Mouse (Mus musculus) MEL (cell line): ENCODE results near the gene Lcorl. TPM values are rescaled to one million over a fixed set of nuclear protein-coding genes. Genes with fewer than 3 reads are reported as not detected.
A peak's percentile ranks its signal among the peaks of the same experiment; 100 is the strongest.

Source experiments
- DNase-seq: peaks from one replicate; pipeline ENCODE4 v3.0.0; 2011; ENCODE audit warnings: low read depth, low spot score
- H3K27ac ChIP-seq: 2 replicates; pipeline ENCODE4 v1.5.1; 2012; ENCODE audit warnings: low read depth, mild to moderate bottlenecking, control low read depth, low read length, moderate library complexity; ENCODE audit not compliant: control insufficient read depth
- H3K27me3 ChIP-seq, 2 experiments: fragments of 150-350 bp in 1 of 2; sonication (generic) in 1 of 2; 2 replicates each; pipeline ENCODE4 v1.6.1; 2012; ENCODE audit warnings: low read length in 2 of 2, mild to moderate bottlenecking in 2 of 2, improper control_type of control experiment in 1 of 2, moderate library complexity in 1 of 2; ENCODE audit not compliant: insufficient read depth in 2 of 2, control insufficient read depth in 1 of 2
- H3K36me3 ChIP-seq, 2 experiments: 2 replicates each; pipeline ENCODE4 v1.6.1; 2012 to 2014; ENCODE audit warnings: low read length in 2 of 2, improper control_type of control experiment in 1 of 2, inconsistent platforms in 1 of 2, mild to moderate bottlenecking in 1 of 2; ENCODE audit not compliant: insufficient read depth in 2 of 2, control insufficient read depth in 1 of 2
- H3K4me1 ChIP-seq, 2 experiments: fragments of 150-350 bp in 1 of 2; sonication (generic) in 1 of 2; 2 replicates each; pipeline ENCODE4 v1.6.1; 2012; ENCODE audit warnings: low read length in 2 of 2, improper control_type of control experiment in 1 of 2, mild to moderate bottlenecking in 1 of 2; ENCODE audit not compliant: insufficient read depth in 2 of 2, control insufficient read depth in 1 of 2
- H3K4me3 ChIP-seq, 2 experiments: fragments of 150-350 bp in 1 of 2; sonication (generic) in 1 of 2; 2 replicates each; pipeline ENCODE4 v1.5.1; 2012; ENCODE audit warnings: low read depth in 2 of 2, low read length in 2 of 2, mild to moderate bottlenecking in 2 of 2, moderate library complexity in 2 of 2, control low read depth in 1 of 2, improper control_type of control experiment in 1 of 2; ENCODE audit not compliant: control insufficient read depth in 1 of 2, insufficient read depth in 1 of 2
- H3K79me2 ChIP-seq: 2 replicates; pipeline ENCODE4 v1.6.1; 2012; ENCODE audit warnings: mild to moderate bottlenecking, low read length, moderate library complexity; ENCODE audit not compliant: control insufficient read depth, poor library complexity, insufficient read depth
- H3K9ac ChIP-seq: 2 replicates; pipeline ENCODE4 v1.6.1; 2012; ENCODE audit warnings: low read depth, mild to moderate bottlenecking, control low read depth, low read length, moderate library complexity; ENCODE audit not compliant: control insufficient read depth, poor library complexity, severe bottlenecking
- H3K9me3 ChIP-seq: fragments of 150-350 bp; sonication (generic); replicated peaks from 2 replicates; pipeline ENCODE4 v1.6.1; 2012; ENCODE audit warnings: mild to moderate bottlenecking, low read length, improper control_type of control experiment, moderate library complexity; ENCODE audit not compliant: insufficient read depth
- CHD2 ChIP-seq: IDR thresholded peaks from 2 replicates; pipeline ENCODE4 v1.6.1; 2011; ENCODE audit warnings: low read length, improper control_type of control experiment
- ELF1 ChIP-seq: IDR thresholded peaks from 2 replicates; pipeline ENCODE4 v1.6.1; 2014; ENCODE audit warnings: low read depth, mild to moderate bottlenecking, inconsistent platforms, low read length, improper control_type of control experiment, moderate library complexity
- EP300 ChIP-seq, 2 experiments: IDR thresholded peaks; 2 replicates each; pipeline ENCODE4 v1.6.1; 2011; ENCODE audit warnings: improper control_type of control experiment in 2 of 2, low read length in 2 of 2, low read depth in 1 of 2, mild to moderate bottlenecking in 1 of 2
- GABPA ChIP-seq: IDR thresholded peaks from 2 replicates; pipeline ENCODE4 v1.6.1; 2012; ENCODE audit warnings: low read depth, mild to moderate bottlenecking, inconsistent platforms, low read length, improper control_type of control experiment, moderate library complexity
- GATA1 ChIP-seq: IDR thresholded peaks from 2 replicates; pipeline ENCODE4 v1.6.1; 2011; ENCODE audit warnings: low read depth, low read length, improper control_type of control experiment
- JUND ChIP-seq: IDR thresholded peaks from 2 replicates; pipeline ENCODE4 v1.6.1; 2011; ENCODE audit warnings: low read depth, mild to moderate bottlenecking, improper control_type of control experiment, low read length
- MAFK ChIP-seq: IDR thresholded peaks from 2 replicates; pipeline ENCODE4 v1.6.1; 2011; ENCODE audit warnings: low read depth, mild to moderate bottlenecking, low read length, improper control_type of control experiment, borderline replicate concordance
- MXI1 ChIP-seq: IDR thresholded peaks from 2 replicates; pipeline ENCODE4 v1.6.1; 2011; ENCODE audit warnings: mild to moderate bottlenecking, low read depth, low read length, improper control_type of control experiment
- MYC ChIP-seq: IDR thresholded peaks from 2 replicates; pipeline ENCODE4 v1.6.1; 2011; ENCODE audit warnings: low read depth, mild to moderate bottlenecking, low read length, improper control_type of control experiment, moderate library complexity
- POLR2A ChIP-seq, 2 experiments: IDR thresholded peaks; 2 replicates each; pipeline ENCODE4 v1.6.1; 2011 to 2012; ENCODE audit warnings: low read length in 2 of 2, mild to moderate bottlenecking in 2 of 2, control low read depth in 1 of 2, improper control_type of control experiment in 1 of 2, low read depth in 1 of 2, moderate library complexity in 1 of 2; ENCODE audit not compliant: control insufficient read depth in 1 of 2, insufficient read depth in 1 of 2, poor library complexity in 1 of 2
- TAL1 ChIP-seq: IDR thresholded peaks from 2 replicates; pipeline ENCODE4 v1.6.1; 2012; ENCODE audit warnings: mild to moderate bottlenecking, inconsistent platforms, low read length, moderate library complexity, mixed read lengths
- TCF12 ChIP-seq: IDR thresholded peaks from 2 replicates; pipeline ENCODE4 v1.6.1; 2014; ENCODE audit warnings: low read depth, mild to moderate bottlenecking, inconsistent platforms, low read length, improper control_type of control experiment, moderate library complexity
- USF1 ChIP-seq: IDR thresholded peaks from 2 replicates; pipeline ENCODE4 v1.6.1; 2014; ENCODE audit warnings: low read depth, mild to moderate bottlenecking, inconsistent platforms, low read length, improper control_type of control experiment, moderate library complexity
- USF2 ChIP-seq, 2 experiments: IDR thresholded peaks; 2 replicates each; pipeline ENCODE4 v1.6.1; 2011 to 2012; ENCODE audit warnings: improper control_type of control experiment in 2 of 2, low read length in 2 of 2, borderline replicate concordance in 1 of 2, inconsistent platforms in 1 of 2, low read depth in 1 of 2, mild to moderate bottlenecking in 1 of 2; ENCODE audit not compliant: insufficient read depth in 1 of 2
- ZC3H11A ChIP-seq: IDR thresholded peaks from 2 replicates; pipeline ENCODE4 v1.6.1; 2012; ENCODE audit warnings: low read depth, mild to moderate bottlenecking, inconsistent platforms, low read length, improper control_type of control experiment
- ZKSCAN1 ChIP-seq: IDR thresholded peaks from 2 replicates; pipeline ENCODE4 v1.6.1; 2012; ENCODE audit warnings: low read depth, mild to moderate bottlenecking, inconsistent platforms, low read length, improper control_type of control experiment, moderate library complexity
- polyA plus RNA-seq, 2 experiments: library from polyadenylated mRNA; stranded (reverse) in 1 of 2; unstranded in 1 of 2; fragments of >175 nt in 1 of 2; fragments of >200 nt in 1 of 2; gene quantifications; 2 replicates each; pipeline versions ENCODE4 v1.2.1 to v1.2.4; 2012; ENCODE audit warnings: low replicate concordance in 2 of 2, low read depth in 1 of 2; ENCODE audit not compliant: insufficient read length in 2 of 2, insufficient read depth in 1 of 2, missing spikeins in 1 of 2
- total RNA-seq: library from RNA; depleted of rRNA; stranded (reverse); fragments of 300-350 nt; gene quantifications from 2 replicates; pipeline ENCODE4 v1.2.3, GENCODE M21; 2012

Gene Lcorl
- total and polyA plus RNA-seq, 3 experiments = 10.1 to 10.6 TPM; not detected in 1

DNA sequence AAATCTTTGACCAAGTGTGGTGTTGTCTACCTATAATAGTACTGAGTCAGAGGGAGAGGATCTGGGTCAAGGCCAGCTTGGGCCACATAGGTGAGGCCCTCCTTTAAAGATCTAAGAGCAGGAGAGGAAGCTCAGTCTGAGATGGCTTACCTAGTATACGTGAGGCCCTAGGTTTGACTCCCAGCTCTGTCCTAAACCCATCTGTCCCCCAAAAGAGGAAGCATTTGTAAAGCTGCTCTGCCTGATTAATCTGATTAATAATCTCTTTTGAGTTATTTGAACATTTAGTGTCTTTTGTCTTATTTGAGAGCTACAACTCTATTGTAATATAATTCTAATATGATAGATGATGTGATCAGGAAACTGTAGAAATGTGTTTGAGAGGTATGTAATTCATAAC lies 174.0 kb downstream of the Lcorl start:
- H3K9ac ChIP-seq = no peak overlapping the region
- H3K79me2 ChIP-seq = peaks cover 2% of the 10 kb centered on the region; the same call in 1 of the 2 replicates
- no peak overlapping the region for H3K27ac ChIP-seq
- H3K36me3 ChIP-seq = peaks cover 5 to 42% of the 10 kb centered on the region in 2 experiments
- no peak overlapping the region for H3K4me3 ChIP-seq
- no peaks in the 10 kb centered on the region for H3K9me3 ChIP-seq
- peaks cover 0 to 7% of the 10 kb centered on the region in 2 experiments; a peak in 2 of 4 replicates for H3K4me1 ChIP-seq
- no peaks in the 10 kb centered on the region for H3K27me3 ChIP-seq
- TF ChIP-seq TAL1 (0 out of 2 replicates have a peak, but pooled peaks have one; percentile 14), CHD2 (no peak), EP300 (IDR thresholded peaks at IDR 0.05; ENCODE audit: low read depth in 1 of 2, low read length in 2 of 2) (peak in 1 of 2 experiments; percentile 51; a peak in 3 of 4 replicates), TCF12 (no peak), ZC3H11A (no peak)
- DNase-seq = peak; percentile 69

GRCm38 (mm10) chr5:45679955-45680354 lies 177.5 kb downstream of the Lcorl start:
- H3K4me1 ChIP-seq = peaks cover 4 to 7% of the 10 kb centered on the region in 2 experiments
- H3K9me3 ChIP-seq = no peaks in the 10 kb centered on the region
- TF ChIP-seq JUND = no peak
- TF ChIP-seq GATA1 = no peak
- no peak for TF ChIP-seq MAFK
- no peak for TF ChIP-seq MYC
- no peak for TF ChIP-seq POLR2A (IDR thresholded peaks at IDR 0.05; ENCODE audit: control insufficient read depth in 1 of 2, insufficient read depth in 1 of 2, low read depth in 1 of 2, low read length in 2 of 2, poor library complexity in 1 of 2)
- TF ChIP-seq ELF1 = no peak
- no peak for TF ChIP-seq USF2 (IDR thresholded peaks at IDR 0.05; ENCODE audit: borderline replicate concordance in 1 of 2, insufficient read depth in 1 of 2, low read depth in 1 of 2, low read length in 2 of 2)
- TF ChIP-seq GABPA = no peak
- no peak for TF ChIP-seq ZKSCAN1
- no peak for TF ChIP-seq MXI1
- TF ChIP-seq USF1 = no peak
- no peak overlapping the region for H3K4me3 ChIP-seq
- no peak overlapping the region for H3K27ac ChIP-seq
- no peaks in the 10 kb centered on the region for H3K79me2 ChIP-seq
- DNase-seq = no peak
- H3K36me3 ChIP-seq = peaks cover 12 to 35% of the 10 kb centered on the region in 2 experiments
- no peaks in the 10 kb centered on the region for H3K27me3 ChIP-seq
- no peak overlapping the region for H3K9ac ChIP-seq
